Mouse (Mus musculus): ENCODE results near the gene Slc35b2. TPM values are rescaled to one million over a fixed set of nuclear protein-coding genes. Genes with fewer than 3 reads are reported as not detected.
A peak's percentile ranks its signal among the peaks of the same experiment; 100 is the strongest.

Slc35b2 gene
- polyA plus RNA-seq, 1 experiment from 2014 or later: 90.5 TPM

GRCm38 (mm10) chr17:45548541-45549512 lies 14.8 kb upstream of the Slc35b2 start:
- H3K4me3 ChIP-seq (ENCODE audit: low read depth, low read length): peak overlapping the region; percentile 89
- no peaks in the 10 kb centered on the region for H3K36me3 ChIP-seq (ENCODE audit: control insufficient read depth, insufficient read depth, low read length)
- 3% methylated on average over 45 of the region's 68 CpGs for WGBS
- H3K4me1 ChIP-seq (ENCODE audit: control insufficient read depth, insufficient read depth, low read length): peaks cover 21% of the 10 kb centered on the region
- DNase-seq (ENCODE audit: low spot score) (peak; percentile 79), ATAC-seq (ENCODE audit: insufficient number of reproducible peaks, low FRiP score, low TSS enrichment, low read depth) (peak; percentile 77)
- H3K27ac ChIP-seq (replicated peaks; ENCODE audit: low read depth, low read length): peak overlapping the region; percentile 74
- H3K4me2 ChIP-seq (ENCODE audit: low read depth, severe bottlenecking): peak overlapping the region; percentile 69
- H3K9ac ChIP-seq (ENCODE audit: low read length): peak overlapping the region; percentile 93
- peaks cover 40% of the 10 kb centered on the region for H3K27me3 ChIP-seq (ENCODE audit: control insufficient read depth, insufficient read depth, low read length)
- H3K9me3 ChIP-seq (ENCODE audit: control insufficient read depth, low read length): no peaks in the 10 kb centered on the region

- under 1% methylated on average over 15 of the region's 29 CpGs for WGBS
- Histone ChIP-seq H3K4me2 (ENCODE audit: low read depth, severe bottlenecking) (peak within 1 kb of the TSS; percentile 69), H3K4me1 (ENCODE audit: control insufficient read depth, insufficient read depth, low read length) (peaks cover 15% of the 10 kb centered on the region), H3K9me3 (ENCODE audit: control insufficient read depth, low read length) (no peaks in the 10 kb centered on the region), H3K9ac (ENCODE audit: low read length) (peak within 1 kb of the TSS; percentile 93), H3K27ac (replicated peaks; ENCODE audit: low read depth, low read length) (peak within 1 kb of the TSS; percentile 74), H3K4me3 (ENCODE audit: low read depth, low read length) (peak within 1 kb of the TSS; percentile 89), H3K36me3 (ENCODE audit: control insufficient read depth, insufficient read depth, low read length) (no peaks in the 10 kb centered on the region), H3K27me3 (ENCODE audit: control insufficient read depth, insufficient read depth, low read length) (peaks cover 32% of the 10 kb centered on the region)
- DNase-seq (ENCODE audit: low spot score) (peak; percentile 79), ATAC-seq (ENCODE audit: insufficient number of reproducible peaks, low FRiP score, low TSS enrichment, low read depth) (no peak)
Observed at GRCm38 (mm10) chr17:45549617-45550181, 14.0 kb upstream of the Slc35b2 start, which contains the start of gene Tmem151b. Tmem151b (minus strand) TSS chr17:45549677.

GRCm38 (mm10) chr17:45550253-45550652 lies 13.4 kb upstream of the Slc35b2 start:
- WGBS: 36% methylated on average over 5 of the region's 5 CpGs
- no peak for DNase-seq (ENCODE audit: low spot score)
- H3K4me2 ChIP-seq (ENCODE audit: low read depth, severe bottlenecking): peak overlapping the region; percentile 69
- H3K36me3 ChIP-seq (ENCODE audit: control insufficient read depth, insufficient read depth, low read length): no peaks in the 10 kb centered on the region
- H3K27me3 ChIP-seq (ENCODE audit: control insufficient read depth, insufficient read depth, low read length): peaks cover 26% of the 10 kb centered on the region
- ATAC-seq (ENCODE audit: insufficient number of reproducible peaks, low FRiP score, low TSS enrichment, low read depth): no peak
- H3K4me3 ChIP-seq (ENCODE audit: low read depth, low read length): peak overlapping the region; percentile 89
- H3K9me3 ChIP-seq (ENCODE audit: control insufficient read depth, low read length): no peaks in the 10 kb centered on the region
- no peak overlapping the region for H3K27ac ChIP-seq (replicated peaks; ENCODE audit: low read depth, low read length)
- peaks cover 11% of the 10 kb centered on the region for H3K4me1 ChIP-seq (ENCODE audit: control insufficient read depth, insufficient read depth, low read length)
- no peak overlapping the region for H3K9ac ChIP-seq (ENCODE audit: low read length)

- Histone ChIP-seq H3K9me3 (ENCODE audit: control insufficient read depth, low read length) (no peaks in the 10 kb centered on the region), H3K4me2 (ENCODE audit: low read depth, severe bottlenecking) (no peak overlapping the region), H3K27me3 (ENCODE audit: control insufficient read depth, insufficient read depth, low read length) (peaks cover 19% of the 10 kb centered on the region), H3K9ac (ENCODE audit: low read length) (no peak overlapping the region), H3K4me1 (ENCODE audit: control insufficient read depth, insufficient read depth, low read length) (peaks cover 6% of the 10 kb centered on the region; the same call in 1 of the 2 replicates), H3K4me3 (ENCODE audit: low read depth, low read length) (no peak overlapping the region), H3K36me3 (ENCODE audit: control insufficient read depth, insufficient read depth, low read length) (no peaks in the 10 kb centered on the region), H3K27ac (replicated peaks; ENCODE audit: low read depth, low read length) (no peak overlapping the region)
- DNase-seq (ENCODE audit: low spot score): no peak
- 41% methylated on average over 7 of the region's 7 CpGs for WGBS
- no peak for ATAC-seq (ENCODE audit: insufficient number of reproducible peaks, low FRiP score, low TSS enrichment, low read depth)
Observed at GRCm38 (mm10) chr17:45551249-45551796, 12.4 kb upstream of the Slc35b2 start.

GRCm38 (mm10) chr17:45551816-45552451 lies 11.7 kb upstream of the Slc35b2 start:
- no peaks in the 10 kb centered on the region for H3K9me3 ChIP-seq (ENCODE audit: control insufficient read depth, low read length)
- ATAC-seq (ENCODE audit: insufficient number of reproducible peaks, low FRiP score, low TSS enrichment, low read depth): no peak
- H3K9ac ChIP-seq (ENCODE audit: low read length): no peak overlapping the region
- H3K27ac ChIP-seq (replicated peaks; ENCODE audit: low read depth, low read length): no peak overlapping the region
- no peak overlapping the region for H3K4me2 ChIP-seq (ENCODE audit: low read depth, severe bottlenecking)
- 7% methylated on average over 8 of the region's 8 CpGs for WGBS
- H3K4me1 ChIP-seq (ENCODE audit: control insufficient read depth, insufficient read depth, low read length): peaks cover 6% of the 10 kb centered on the region; the same call in 1 of the 2 replicates
- no peaks in the 10 kb centered on the region for H3K36me3 ChIP-seq (ENCODE audit: control insufficient read depth, insufficient read depth, low read length)
- peaks cover 18% of the 10 kb centered on the region for H3K27me3 ChIP-seq (ENCODE audit: control insufficient read depth, insufficient read depth, low read length)
- H3K4me3 ChIP-seq (ENCODE audit: low read depth, low read length): no peak overlapping the region
- peak; percentile 90 for DNase-seq (ENCODE audit: low spot score)

- DNase-seq (ENCODE audit: low spot score): no peak
- no peak for ATAC-seq (ENCODE audit: insufficient number of reproducible peaks, low FRiP score, low TSS enrichment, low read depth)
- no peak overlapping the region for H3K27ac ChIP-seq (replicated peaks; ENCODE audit: low read depth, low read length)
- peaks cover 9% of the 10 kb centered on the region; the same call in 1 of the 2 replicates for H3K27me3 ChIP-seq (ENCODE audit: control insufficient read depth, insufficient read depth, low read length)
- peaks cover 6% of the 10 kb centered on the region; the same call in 1 of the 2 replicates for H3K4me1 ChIP-seq (ENCODE audit: control insufficient read depth, insufficient read depth, low read length)
- no peaks in the 10 kb centered on the region for H3K9me3 ChIP-seq (ENCODE audit: control insufficient read depth, low read length)
- whole genome bisulfite sequencing: 84% methylated on average over 3 of the region's 3 CpGs
- H3K9ac ChIP-seq (ENCODE audit: low read length): no peak overlapping the region
- no peak overlapping the region for H3K4me2 ChIP-seq (ENCODE audit: low read depth, severe bottlenecking)
- H3K36me3 ChIP-seq (ENCODE audit: control insufficient read depth, insufficient read depth, low read length): no peaks in the 10 kb centered on the region
- no peak overlapping the region for H3K4me3 ChIP-seq (ENCODE audit: low read depth, low read length)
Observed at GRCm38 (mm10) chr17:45553065-45553464, 10.6 kb upstream of the Slc35b2 start.

GRCm38 (mm10) chr17:45554420-45554819 lies 9.3 kb upstream of the Slc35b2 start:
- DNase-seq (ENCODE audit: low spot score): no peak
- Histone ChIP-seq H3K9me3 (ENCODE audit: control insufficient read depth, low read length) (no peaks in the 10 kb centered on the region), H3K9ac (ENCODE audit: low read length) (no peak overlapping the region), H3K4me3 (ENCODE audit: low read depth, low read length) (no peak overlapping the region), H3K4me1 (ENCODE audit: control insufficient read depth, insufficient read depth, low read length) (peaks cover 6% of the 10 kb centered on the region; the same call in 1 of the 2 replicates), H3K4me2 (ENCODE audit: low read depth, severe bottlenecking) (no peak overlapping the region), H3K36me3 (ENCODE audit: control insufficient read depth, insufficient read depth, low read length) (no peaks in the 10 kb centered on the region), H3K27ac (replicated peaks; ENCODE audit: low read depth, low read length) (no peak overlapping the region), H3K27me3 (ENCODE audit: control insufficient read depth, insufficient read depth, low read length) (peaks cover 9% of the 10 kb centered on the region; the same call in 1 of the 2 replicates)
- 55% methylated on average over 1 of the region's 1 CpGs for WGBS
- ATAC-seq (ENCODE audit: insufficient number of reproducible peaks, low FRiP score, low TSS enrichment, low read depth): no peak
